Mouse (Mus musculus) bone marrow, adult 2 months (tissue): ENCODE measurements at regions not wholly inside any gene's neighbourhood (a gene's known extent, or its start where the extent isn't known, plus 50 kb on each side); places are given as distances from the start of the nearest gene placed in this dataset.

Experiments used
- H3K27ac ChIP-seq: fragments of 200-500 bp; 2 replicates; pipeline ENCODE4 v1.5.1; 2012; ENCODE audit warnings: low read depth, mild to moderate bottlenecking, control low read depth, inconsistent platforms, low read length; ENCODE audit not compliant: control insufficient read depth, poor library complexity, insufficient read depth
- H3K4me1 ChIP-seq: fragments of 200-500 bp; 2 replicates; pipeline ENCODE4 v1.6.1; 2011; ENCODE audit warnings: low read length; ENCODE audit not compliant: control insufficient read depth, insufficient read depth
- H3K4me3 ChIP-seq: fragments of 200-500 bp; replicated peaks from 2 replicates; pipeline ENCODE3; 2011; ENCODE audit warnings: mild to moderate bottlenecking, low read depth, low read length, control low read depth; ENCODE audit not compliant: control insufficient read depth
- CTCF ChIP-seq: fragments of 200-500 bp; IDR thresholded peaks from 2 replicates; pipeline ENCODE4 v1.5.1; 2011; ENCODE audit warnings: low read length, control low read depth; ENCODE audit not compliant: control insufficient read depth, insufficient read depth
- POLR2A ChIP-seq: fragments of 200-500 bp; IDR thresholded peaks from 2 replicates; pipeline ENCODE4 v1.6.1; 2011; ENCODE audit warnings: low read depth, mild to moderate bottlenecking, control low read depth, low read length, borderline replicate concordance; ENCODE audit not compliant: control insufficient read depth
- WGBS: fragments of 180-500 bp; shearing (Covaris S2); methylation state at CpG from one replicate; pipeline ENCODE4 v1.1.7; 2018; 5-methylcytosine and 5-hydroxymethylcytosine counted together

DNA sequence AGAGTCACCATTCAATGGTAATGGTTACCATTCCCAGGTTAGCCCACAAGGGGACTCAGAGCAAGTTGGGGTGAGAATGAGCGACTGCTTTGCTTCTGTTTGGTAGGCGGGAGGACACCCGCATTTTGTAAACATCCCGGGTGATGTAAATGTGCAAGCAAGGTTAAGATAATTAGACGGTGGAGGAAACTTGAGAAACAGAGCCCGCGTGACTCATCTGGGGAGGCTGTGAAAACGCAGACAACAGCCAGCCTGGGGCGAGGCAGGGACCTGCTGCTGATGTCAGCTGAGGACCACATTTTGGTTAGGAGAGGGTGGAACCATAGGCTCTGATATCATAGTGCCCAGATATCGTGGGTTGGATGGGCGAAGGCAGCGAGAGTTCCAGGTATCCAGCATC is 52.6 kb upstream of the Zbtb40 start:
- no peaks in the 10 kb centered on the region for H3K4me1 ChIP-seq
- no peak overlapping the region for H3K27ac ChIP-seq
- no peak for TF ChIP-seq CTCF
- TF ChIP-seq POLR2A = no peak
- H3K4me3 ChIP-seq = no peak overlapping the region
- 82% methylated on average over 12 of the region's 12 CpGs for WGBS

DNA sequence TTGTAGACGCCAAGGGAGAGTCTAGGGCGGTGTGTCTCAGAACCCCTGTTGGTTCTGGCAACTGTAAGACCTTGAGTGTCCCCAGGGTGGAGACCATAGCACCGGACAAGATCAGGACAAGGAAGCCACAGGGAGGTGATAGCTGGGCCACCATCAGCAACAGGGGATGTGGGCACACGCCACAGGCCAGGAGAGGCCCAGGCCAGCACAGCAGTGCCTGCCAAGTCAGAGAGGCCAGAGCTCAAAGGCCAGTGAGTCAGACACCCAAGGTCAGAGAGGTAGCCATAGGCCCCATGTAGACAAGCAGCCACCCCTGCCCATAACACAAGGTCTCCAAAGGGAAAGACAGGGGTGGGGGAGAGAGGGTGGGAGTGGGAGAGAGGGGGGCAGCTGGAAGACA is 52.2 kb upstream of the Zbtb40 start:
- H3K4me3 ChIP-seq = no peak overlapping the region
- H3K4me1 ChIP-seq = no peaks in the 10 kb centered on the region
- H3K27ac ChIP-seq = no peak overlapping the region
- WGBS = 70% methylated on average over 4 of the region's 4 CpGs
- no peak for TF ChIP-seq CTCF
- TF ChIP-seq POLR2A = no peak
